Mouse (Mus musculus): ENCODE measurements around the gene Tnmd. TPM values are rescaled to one million over a fixed set of nuclear protein-coding genes. Genes with fewer than 3 reads are reported as not detected.

Gene Tnmd
- not detected in 2 replicates for polyA plus RNA-seq (2012; rRNA removed)

DNA sequence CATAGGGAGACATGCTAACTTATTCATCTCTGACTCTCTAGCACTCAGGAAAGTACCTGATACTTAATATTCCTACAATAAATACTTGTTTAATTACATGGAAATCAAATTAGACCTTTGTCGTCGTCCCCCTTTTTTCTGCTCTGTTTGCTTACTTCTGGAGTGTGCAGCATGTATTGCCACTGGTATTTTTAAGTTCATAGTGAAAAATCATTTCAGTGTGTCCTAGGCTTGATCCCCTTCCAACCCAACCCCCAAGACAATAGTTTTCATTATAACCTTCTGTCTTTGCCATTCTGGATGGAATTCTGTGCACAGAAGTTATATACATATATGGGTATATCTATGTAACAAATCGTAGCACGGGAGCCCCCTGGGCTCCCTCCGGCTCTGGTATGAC lies at the start of gene Tnmd:
Tnmd (plus strand) TSS at position 301 of the 400 bp plus-strand sequence.

GRCm38 (mm10) chrX:133898014-133898542 lies 47.3 kb downstream of the Tnmd start, which contains the start of gene Tspan6:
Tspan6 (minus strand) TSS chrX:133898429.

GRCm38 (mm10) chrX:133908261-133908660 lies 57.5 kb downstream of the Tnmd start, which contains the start of gene Srpx2:
Srpx2 (plus strand) TSS chrX:133908426.

Other genes starting within 250 kb of the Tnmd start
- gene Pcdh19, start 162.0 kb upstream of the Tnmd start, polyA plus RNA-seq (2012; rRNA removed) = 0.42 and 0.45 TPM in 2 replicates
- 2.2 and 2.8 TPM in 2 replicates for gene Tspan6, start 47.4 kb downstream of the Tnmd start, polyA plus RNA-seq (2012; rRNA removed)
- gene Srpx2, start 57.4 kb downstream of the Tnmd start, polyA plus RNA-seq (2012; rRNA removed) = 10.2 and 10.7 TPM in 2 replicates
- gene Sytl4, start 130.8 kb downstream of the Tnmd start, polyA plus RNA-seq (2012; rRNA removed) = 1.4 and 2.1 TPM in 2 replicates
- 13.2 and 14.7 TPM in 2 replicates for gene Cstf2, start 208.2 kb downstream of the Tnmd start, polyA plus RNA-seq (2012; rRNA removed)